Mouse (Mus musculus) brain, embryonic 14.5 days (tissue): ENCODE measurements around the gene Cntnap1.

ENCODE experiments used
- CTCF ChIP-seq: fragments of 200-500 bp; IDR thresholded peaks from 2 replicates; pipeline ENCODE4 v1.5.1; 2012; ENCODE audit warnings: inconsistent platforms, mild to moderate bottlenecking, moderate library complexity, borderline replicate concordance; ENCODE audit not compliant: insufficient read depth, insufficient read length; ENCODE audit errors: extremely low read depth
- POLR2A ChIP-seq: fragments of 200-500 bp; IDR thresholded peaks from 2 replicates; pipeline ENCODE4 v1.6.1; 2012; ENCODE audit warnings: mild to moderate bottlenecking, inconsistent platforms, borderline replicate concordance; ENCODE audit not compliant: poor library complexity, insufficient read depth, insufficient read length, severe bottlenecking; ENCODE audit errors: extremely low read depth

GRCm38 (mm10) chr11:101184984-101185383, 14.7 kb downstream of the Cntnap1 start:
- no peak for TF ChIP-seq CTCF
- TF ChIP-seq POLR2A, result no peak
